Mouse (Mus musculus): ENCODE results near the gene Gfpt2. TPM values are rescaled to one million over a fixed set of nuclear protein-coding genes. Genes with fewer than 3 reads are reported as not detected.

Gene Gfpt2
- polyA plus RNA-seq, 1 experiment from 2014 or later: 4.9 TPM

- H3K9me3 ChIP-seq (ENCODE audit: control insufficient read depth, low read length): no peaks in the 10 kb centered on the region
- peaks cover 25% of the 10 kb centered on the region for H3K36me3 ChIP-seq (ENCODE audit: control insufficient read depth, insufficient read depth, low read length)
- H3K9ac ChIP-seq (replicated peaks; ENCODE audit: low read depth, low read length): no peak overlapping the region
- no peak overlapping the region for H3K4me2 ChIP-seq (ENCODE audit: low read depth, low read length)
- no peak overlapping the region for H3K27ac ChIP-seq (ENCODE audit: low read depth, low read length)
- no peak for ATAC-seq (ENCODE audit: low read depth)
- 97% methylated on average over 3 of the region's 3 CpGs for WGBS
- no peak overlapping the region for H3K4me3 ChIP-seq (ENCODE audit: low read depth, low read length)
- H3K27me3 ChIP-seq (ENCODE audit: control insufficient read depth, insufficient read depth, low read length): no peaks in the 10 kb centered on the region
- H3K4me1 ChIP-seq (ENCODE audit: control insufficient read depth, insufficient read depth, low read length): no peaks in the 10 kb centered on the region
These were observed 89.4 kb downstream of the Gfpt2 start for GRCm38 (mm10) chr11:49883394-49883793.

Small RNAs within 50 kb of the gene (microRNA-seq; reads per million reads assigned to microRNA genes)
- gene Gm23813: not detected

Other genes with a start within 250 kb of the Gfpt2 start
- gene Olfr1380, start 237.3 kb upstream of the Gfpt2 start, polyA plus RNA-seq (2014; fragmentation: Nextera tagmentation; extraction: Ambion mirVana): not detected in 2 replicates
- gene Flt4, start 184.9 kb upstream of the Gfpt2 start, polyA plus RNA-seq (2014; fragmentation: Nextera tagmentation; extraction: Ambion mirVana): 1.5 and 2.3 TPM in 2 replicates
- gene Scgb3a1, start 130.6 kb upstream of the Gfpt2 start, polyA plus RNA-seq (2014; fragmentation: Nextera tagmentation; extraction: Ambion mirVana): not detected in 2 replicates
- gene Cnot6, start 81.5 kb upstream of the Gfpt2 start, polyA plus RNA-seq (2014; fragmentation: Nextera tagmentation; extraction: Ambion mirVana): 38.6 and 45.7 TPM in 2 replicates
- 92.3 and 93.2 TPM in 2 replicates for gene Mapk9, start 52.6 kb downstream of the Gfpt2 start, polyA plus RNA-seq (2014; fragmentation: Nextera tagmentation; extraction: Ambion mirVana)
- 26.1 and 39.1 TPM in 2 replicates for gene Rasgef1c, start 107.7 kb downstream of the Gfpt2 start, polyA plus RNA-seq (2014; fragmentation: Nextera tagmentation; extraction: Ambion mirVana)
- gene Rnf130, start 231.2 kb downstream of the Gfpt2 start, polyA plus RNA-seq (2014; fragmentation: Nextera tagmentation; extraction: Ambion mirVana): 64.4 and 71.3 TPM in 2 replicates